Mouse (Mus musculus): ENCODE data around the gene Tcf3. TPM values are rescaled to one million over a fixed set of nuclear protein-coding genes. Genes with fewer than 3 reads are reported as not detected.
A peak's percentile ranks its signal among the peaks of the same experiment; 100 is the strongest.

Tcf3 gene
- polyA plus RNA-seq, 1 experiment, result 101 TPM

GRCm38 (mm10) chr10:80399973-80400703 is 33.3 kb downstream of the Tcf3 start:
- H3K4me3 ChIP-seq (ENCODE audit: low read depth, low read length), result peak overlapping the region; percentile 69
- WGBS, result 12% methylated on average over 17 of the region's 17 CpGs
- no peak; the same call in 1 of the 2 replicates for TF ChIP-seq POLR2A (IDR thresholded peaks at IDR 0.05; ENCODE audit: low read depth, low read length)
- TF ChIP-seq CTCF (IDR thresholded peaks at IDR 0.05; ENCODE audit: extremely low read depth, insufficient read length, insufficient replicate concordance, low read depth, low read length), result no peak
- peaks cover 16% of the 10 kb centered on the region for H3K4me1 ChIP-seq (ENCODE audit: control insufficient read depth, insufficient read depth, insufficient read length, low read length)
- no peaks in the 10 kb centered on the region for H3K27me3 ChIP-seq (ENCODE audit: control insufficient read depth, insufficient read depth, low read length)
- peak overlapping the region; percentile 78 for H3K27ac ChIP-seq (ENCODE audit: insufficient read depth, low read depth, low read length)
- H3K36me3 ChIP-seq (ENCODE audit: control insufficient read depth, insufficient read depth, low read length), result peaks cover 27% of the 10 kb centered on the region

- Histone ChIP-seq H3K4me3 (ENCODE audit: low read depth, low read length) (peak within 1 kb of the TSS; percentile 72), H3K36me3 (ENCODE audit: control insufficient read depth, insufficient read depth, low read length) (peaks cover 33% of the 10 kb centered on the region), H3K27me3 (ENCODE audit: control insufficient read depth, insufficient read depth, low read length) (no peaks in the 10 kb centered on the region), H3K4me1 (ENCODE audit: control insufficient read depth, insufficient read depth, insufficient read length, low read length) (peaks cover 14% of the 10 kb centered on the region), H3K27ac (ENCODE audit: insufficient read depth, low read depth, low read length) (peak within 1 kb of the TSS; percentile 88)
- WGBS, result under 1% methylated on average over 82 of the region's 82 CpGs
- TF ChIP-seq CTCF (IDR thresholded peaks at IDR 0.05; ENCODE audit: extremely low read depth, insufficient read length, insufficient replicate concordance, low read depth, low read length) (no peak), POLR2A (IDR thresholded peaks at IDR 0.05; ENCODE audit: low read depth, low read length) (peak; percentile 89)
Measured at GRCm38 (mm10) chr10:80399191-80399972, 34.1 kb downstream of the Tcf3 start, which contains the start of gene Mbd3. Gene Mbd3, minus strand, starts transcription at chr10:80399550.

- under 1% methylated on average over 59 of the region's 59 CpGs for whole genome bisulfite sequencing
- peak overlapping the region; percentile 88 for H3K27ac ChIP-seq (ENCODE audit: insufficient read depth, low read depth, low read length)
- peaks cover 35% of the 10 kb centered on the region for H3K36me3 ChIP-seq (ENCODE audit: control insufficient read depth, insufficient read depth, low read length)
- no peaks in the 10 kb centered on the region for H3K27me3 ChIP-seq (ENCODE audit: control insufficient read depth, insufficient read depth, low read length)
- peaks cover 14% of the 10 kb centered on the region for H3K4me1 ChIP-seq (ENCODE audit: control insufficient read depth, insufficient read depth, insufficient read length, low read length)
- TF ChIP-seq CTCF (IDR thresholded peaks at IDR 0.05; ENCODE audit: extremely low read depth, insufficient read length, insufficient replicate concordance, low read depth, low read length), result no peak
- TF ChIP-seq POLR2A (IDR thresholded peaks at IDR 0.05; ENCODE audit: low read depth, low read length), result peak; percentile 50
- peak overlapping the region; percentile 72 for H3K4me3 ChIP-seq (ENCODE audit: low read depth, low read length)
Measured at GRCm38 (mm10) chr10:80398719-80399190, 34.7 kb downstream of the Tcf3 start.

- Histone ChIP-seq H3K4me3 (ENCODE audit: low read depth, low read length) (peak overlapping the region; percentile 72), H3K27me3 (ENCODE audit: control insufficient read depth, insufficient read depth, low read length) (no peaks in the 10 kb centered on the region), H3K27ac (ENCODE audit: insufficient read depth, low read depth, low read length) (0 out of 2 replicates have a peak overlapping the region, but pooled peaks have one; percentile 18), H3K4me1 (ENCODE audit: control insufficient read depth, insufficient read depth, insufficient read length, low read length) (peaks cover 14% of the 10 kb centered on the region), H3K36me3 (ENCODE audit: control insufficient read depth, insufficient read depth, low read length) (peaks cover 35% of the 10 kb centered on the region)
- 0% methylated on average over 1 of the region's 1 CpGs for WGBS
- TF ChIP-seq POLR2A (IDR thresholded peaks at IDR 0.05; ENCODE audit: low read depth, low read length) (no peak), CTCF (IDR thresholded peaks at IDR 0.05; ENCODE audit: extremely low read depth, insufficient read length, insufficient replicate concordance, low read depth, low read length) (no peak)
Measured at GRCm38 (mm10) chr10:80398174-80398535, 35.3 kb downstream of the Tcf3 start.

- Histone ChIP-seq H3K36me3 (ENCODE audit: control insufficient read depth, insufficient read depth, low read length) (peaks cover 35% of the 10 kb centered on the region), H3K4me3 (ENCODE audit: low read depth, low read length) (peak overlapping the region; percentile 12; the same call in 1 of the 2 replicates), H3K27me3 (ENCODE audit: control insufficient read depth, insufficient read depth, low read length) (no peaks in the 10 kb centered on the region), H3K27ac (ENCODE audit: insufficient read depth, low read depth, low read length) (no peak overlapping the region), H3K4me1 (ENCODE audit: control insufficient read depth, insufficient read depth, insufficient read length, low read length) (peaks cover 17% of the 10 kb centered on the region)
- 25% methylated on average over 8 of the region's 8 CpGs for WGBS
- TF ChIP-seq CTCF (IDR thresholded peaks at IDR 0.05; ENCODE audit: extremely low read depth, insufficient read length, insufficient replicate concordance, low read depth, low read length) (no peak), POLR2A (IDR thresholded peaks at IDR 0.05; ENCODE audit: low read depth, low read length) (no peak)
Measured at GRCm38 (mm10) chr10:80397524-80398173, 35.8 kb downstream of the Tcf3 start.

- 82% methylated on average over 11 of the region's 11 CpGs for WGBS
- Histone ChIP-seq H3K27me3 (ENCODE audit: control insufficient read depth, insufficient read depth, low read length) (no peaks in the 10 kb centered on the region), H3K4me3 (ENCODE audit: low read depth, low read length) (no peak overlapping the region), H3K27ac (ENCODE audit: insufficient read depth, low read depth, low read length) (no peak overlapping the region), H3K36me3 (ENCODE audit: control insufficient read depth, insufficient read depth, low read length) (peaks cover 37% of the 10 kb centered on the region), H3K4me1 (ENCODE audit: control insufficient read depth, insufficient read depth, insufficient read length, low read length) (peaks cover 19% of the 10 kb centered on the region)
- no peak for TF ChIP-seq CTCF (IDR thresholded peaks at IDR 0.05; ENCODE audit: extremely low read depth, insufficient read length, insufficient replicate concordance, low read depth, low read length)
- no peak for TF ChIP-seq POLR2A (IDR thresholded peaks at IDR 0.05; ENCODE audit: low read depth, low read length)
Measured at GRCm38 (mm10) chr10:80396822-80397523, 36.5 kb downstream of the Tcf3 start.

Data from small intestine, adult 2 months (tissue).